Mouse (Mus musculus): ENCODE results near the gene Tesk2.

GRCm38 (mm10) chr4:116708791-116709390, 11.9 kb upstream of the Tesk2 start:
- no peak for TF ChIP-seq CTCF (IDR thresholded peaks at IDR 0.05; ENCODE audit: extremely low read depth, insufficient read depth, insufficient read length, insufficient replicate concordance)
- no peak for TF ChIP-seq POLR2A (IDR thresholded peaks at IDR 0.05; ENCODE audit: low read depth, low read length)

All from spleen, adult 2 months (tissue).